Mouse (Mus musculus): ENCODE results near the gene Ugt1a6b.
"Not testable (repeated sequence)": the region's sequence is repeated elsewhere in the genome, so short reads cannot be mapped to it uniquely, and the experiment has no call there.

DNA sequence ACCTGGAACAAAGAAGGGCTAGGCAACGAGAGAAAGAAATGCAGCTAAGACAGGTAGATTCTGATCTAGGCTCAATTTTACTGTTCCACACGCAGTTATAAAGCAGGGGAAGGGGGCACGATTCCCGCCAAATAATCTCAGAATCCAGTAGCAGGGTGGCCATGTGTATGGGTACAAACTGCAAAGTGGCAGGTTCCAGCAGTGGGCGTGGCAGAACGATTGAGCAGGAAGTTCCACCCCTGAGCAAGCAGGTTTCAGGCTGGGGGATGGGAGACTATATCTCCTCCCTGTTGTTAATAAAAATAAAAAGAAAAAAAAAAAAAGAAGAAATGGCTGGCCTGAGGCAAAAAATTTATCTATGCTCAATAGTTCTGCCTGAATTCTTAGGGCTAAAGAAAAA, 9.7 kb downstream of the Ugt1a6b start:
- TF ChIP-seq CTCF, POLR2A (IDR thresholded peaks at IDR 0.05; ENCODE audit: extremely low read depth, insufficient read depth, low read length): not testable (repeated sequence)

All from cortical plate, adult 2 months (tissue).